Mouse (Mus musculus) forebrain, embryonic 15.5 days (tissue): ENCODE measurements at regions not wholly inside any gene's neighbourhood (a gene's known extent, or its start where the extent isn't known, plus 50 kb on each side); places are given as distances from the start of the nearest gene placed in this dataset. TPM values are rescaled to one million over a fixed set of nuclear protein-coding genes. Genes with fewer than 3 reads are reported as not detected.

Experiments
- ATAC-seq: fragments of 200-750 bp; cut with Nextera tagmentation; replicated peaks from 2 replicates; pipeline ENCODE4 v1.8.0; 2017; ENCODE audit warnings: mild to moderate bottlenecking, moderate TSS enrichment, moderate library complexity
- H3K27ac ChIP-seq: fragments of 300-500 bp; sonication (generic); replicated peaks from 2 replicates; pipeline ENCODE4 v1.5.1; 2015; ENCODE audit warnings: mild to moderate bottlenecking, inconsistent platforms
- H3K27me3 ChIP-seq: fragments of 300-500 bp; sonication (generic); 2 replicates; pipeline ENCODE4 v1.6.1; 2015; ENCODE audit warnings: inconsistent platforms
- H3K36me3 ChIP-seq: fragments of 300-500 bp; sonication (generic); 2 replicates; pipeline ENCODE4 v1.6.1; 2015; ENCODE audit warnings: mild to moderate bottlenecking, inconsistent platforms
- H3K4me1 ChIP-seq: fragments of 300-500 bp; sonication (generic); 2 replicates; pipeline ENCODE4 v1.6.1; 2015; ENCODE audit warnings: inconsistent platforms
- H3K4me2 ChIP-seq: fragments of 300-500 bp; sonication (generic); replicated peaks from 2 replicates; pipeline ENCODE4 v1.6.1; 2015; ENCODE audit warnings: mild to moderate bottlenecking, inconsistent platforms
- H3K4me3 ChIP-seq: fragments of 300-500 bp; sonication (generic); 2 replicates; pipeline ENCODE4 v1.5.1; 2015; ENCODE audit warnings: mild to moderate bottlenecking, inconsistent platforms
- H3K9ac ChIP-seq: fragments of 300-500 bp; sonication (generic); replicated peaks from 2 replicates; pipeline ENCODE4 v1.6.1; 2015; ENCODE audit warnings: mild to moderate bottlenecking, inconsistent platforms
- H3K9me3 ChIP-seq: fragments of 300-500 bp; sonication (generic); 2 replicates; pipeline ENCODE4 v1.6.1; 2016; ENCODE audit warnings: inconsistent platforms
- WGBS: fragments of 180-500 bp; shearing (Covaris S2); methylation state at CpG from one replicate; pipeline ENCODE4 v1.1.7; 2015; ENCODE audit warnings: mixed read lengths; 5-methylcytosine and 5-hydroxymethylcytosine counted together
- microRNA-seq: library from miRNA; unstranded; fragments of <30 nt; microRNA quantifications from one replicate; pipeline ENCODE4, GENCODE M21; 2016

DNA sequence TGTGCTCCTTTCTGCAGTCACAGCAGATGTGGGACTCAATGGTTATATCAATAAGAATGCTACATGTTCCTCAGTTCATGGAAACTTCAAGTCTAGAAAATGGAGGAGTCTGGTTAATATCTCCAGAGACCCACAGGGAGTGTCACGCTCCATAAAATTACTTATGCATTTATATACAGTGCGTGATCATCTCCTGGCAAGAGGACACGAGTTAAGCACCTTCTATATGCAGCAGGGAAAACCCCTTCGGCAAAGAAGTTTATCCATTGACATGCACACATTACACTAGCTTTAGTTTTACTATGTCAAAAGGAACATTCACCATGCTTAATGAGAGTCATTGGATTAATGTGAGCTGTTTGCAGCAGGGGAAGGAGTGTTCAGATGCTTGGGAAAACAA is 538.6 kb downstream of the Ppargc1a start:
- Histone ChIP-seq H3K4me2 (no peak overlapping the region), H3K4me3 (no peak overlapping the region), H3K27me3 (no peaks in the 10 kb centered on the region), H3K36me3 (no peaks in the 10 kb centered on the region), H3K27ac (no peak overlapping the region), H3K9ac (no peak overlapping the region), H3K4me1 (no peaks in the 10 kb centered on the region), H3K9me3 (no peaks in the 10 kb centered on the region)
- no peak for ATAC-seq
- 82% methylated on average over 4 of the region's 4 CpGs for WGBS

- H3K4me2 ChIP-seq: no peak overlapping the region
- 96% methylated on average over 2 of the region's 2 CpGs for WGBS
- no peaks in the 10 kb centered on the region for H3K36me3 ChIP-seq
- no peak overlapping the region for H3K9ac ChIP-seq
- H3K4me1 ChIP-seq: no peaks in the 10 kb centered on the region
- H3K9me3 ChIP-seq: no peaks in the 10 kb centered on the region
- no peak overlapping the region for H3K4me3 ChIP-seq
- no peak overlapping the region for H3K27ac ChIP-seq
- ATAC-seq: no peak
- H3K27me3 ChIP-seq: no peaks in the 10 kb centered on the region
Observed at GRCm38 (mm10) chr5:50990822-50991537, 576.5 kb downstream of the Ppargc1a start.

Small RNA genes in the stretch of these regions (microRNA-seq; reads per million reads assigned to microRNA genes)
- gene Gm44377: not detected
